Mouse (Mus musculus): ENCODE measurements around the gene Lhx6. TPM values are rescaled to one million over a fixed set of nuclear protein-coding genes. Genes with fewer than 3 reads are reported as not detected.
A peak's percentile ranks its signal among the peaks of the same experiment; 100 is the strongest.

Gene Lhx6
- total RNA-seq, 2 experiments from 2014 or later = 1.6 to 2.6 TPM

GRCm38 (mm10) chr2:36048748-36049566, 56.3 kb downstream of the Lhx6 start, which contains the start of the genes Ndufa8 and Morn5:
TSS of gene Ndufa8 (minus strand) at chr2:36049406.
TSS of gene Morn5 (plus strand) at chr2:36049458.
- DNase-seq = peak; percentile 99
- peak within 1 kb of the TSS; percentile 98 for H3K4me3 ChIP-seq
- peak within 1 kb of the TSS; percentile 96 for H3K27ac ChIP-seq
- intact Hi-C loops (cut with DNase I) = loop anchor here (5.0 kb wide), 2 partner anchors 43 to 88 kb away; partner anchors contain the start of genes Mrrf and Rbm18
- no peak for TF ChIP-seq CTCF (IDR thresholded peaks at IDR 0.05)

- intact Hi-C loops (cut with DNase I) = loop anchor here (5.0 kb wide), 2 partner anchors 44 to 89 kb away; partner anchors contain the start of genes Mrrf and Rbm18
- DNase-seq = no peak
- Histone ChIP-seq H3K4me3 (peak overlapping the region; percentile 98), H3K27ac (peak overlapping the region; percentile 96)
- no peak for TF ChIP-seq CTCF (IDR thresholded peaks at IDR 0.05)
These were observed 57.0 kb downstream of the Lhx6 start for GRCm38 (mm10) chr2:36048164-36048563.

- H3K27ac ChIP-seq = peak overlapping the region; percentile 51
- TF ChIP-seq CTCF (IDR thresholded peaks at IDR 0.05) = no peak
- no peak for DNase-seq
- H3K4me3 ChIP-seq = no peak overlapping the region
- intact Hi-C loops (cut with DNase I) = no loop called here
These were observed 64.3 kb downstream of the Lhx6 start for GRCm38 (mm10) chr2:36040872-36041271.

- DNase-seq = no peak
- no peak for TF ChIP-seq CTCF (IDR thresholded peaks at IDR 0.05)
- intact Hi-C loops (cut with DNase I) = no loop called here
- Histone ChIP-seq H3K27ac (no peak overlapping the region), H3K4me3 (no peak overlapping the region)
These were observed 65.8 kb downstream of the Lhx6 start for GRCm38 (mm10) chr2:36039297-36039985.

GRCm38 (mm10) chr2:36035413-36036081, 69.7 kb downstream of the Lhx6 start:
- intact Hi-C loops (cut with DNase I) = no loop called here
- DNase-seq = no peak
- Histone ChIP-seq H3K27ac (peak overlapping the region; percentile 52; the same call in 1 of the 2 replicates), H3K4me3 (no peak overlapping the region)
- TF ChIP-seq CTCF (IDR thresholded peaks at IDR 0.05) = no peak

GRCm38 (mm10) chr2:36034898-36035297, 70.3 kb downstream of the Lhx6 start:
- H3K4me3 ChIP-seq = no peak overlapping the region
- peak overlapping the region; percentile 66; the same call in 1 of the 2 replicates for H3K27ac ChIP-seq
- TF ChIP-seq CTCF (IDR thresholded peaks at IDR 0.05) = no peak
- no peak for DNase-seq
- intact Hi-C loops (cut with DNase I) = no loop called here

GRCm38 (mm10) chr2:36033966-36034365, 71.2 kb downstream of the Lhx6 start:
- no peak overlapping the region for H3K4me3 ChIP-seq
- DNase-seq = no peak
- intact Hi-C loops (cut with DNase I) = loop anchor here (1.0 kb wide), 1 partner anchor 41 kb away; no protein-coding TSS in a partner anchor
- H3K27ac ChIP-seq = peak overlapping the region; percentile 66
- TF ChIP-seq CTCF (IDR thresholded peaks at IDR 0.05) = no peak

GRCm38 (mm10) chr2:36032884-36033283, 72.3 kb downstream of the Lhx6 start:
- DNase-seq = no peak
- peak overlapping the region; percentile 66; the same call in 1 of the 2 replicates for H3K27ac ChIP-seq
- TF ChIP-seq CTCF (IDR thresholded peaks at IDR 0.05) = no peak
- intact Hi-C loops (cut with DNase I) = loop anchor here (1.0 kb wide), 1 partner anchor 42 kb away; no protein-coding TSS in a partner anchor
- no peak overlapping the region for H3K4me3 ChIP-seq

Other genes starting within 250 kb of the Lhx6 start
- gene Ttll11, start 125.5 kb downstream of the Lhx6 start, total RNA-seq (2021) = 1 to 10 TPM; 3.0 to 3.4 TPM
- gene Ndufa8, start 56.0 kb downstream of the Lhx6 start, total RNA-seq (2021) = 100 to 1,000 TPM; 298 to 413 TPM
- not detected for gene Morn5, start 56.0 kb downstream of the Lhx6 start, total RNA-seq (2021)
- gene Mrrf, start 31.0 kb upstream of the Lhx6 start, total RNA-seq (2021) = 10 to 100 TPM; 15.8 to 16.7 TPM
- 10 to 100 TPM; 31.9 to 33.5 TPM for gene Rbm18, start 31.4 kb upstream of the Lhx6 start, total RNA-seq (2021)
- gene Ptgs1, start 125.0 kb upstream of the Lhx6 start, total RNA-seq (2021) = 1 to 10 TPM; 3.9 to 5.5 TPM

All from gastrocnemius, adult 2 months (tissue).